Mouse (Mus musculus) hematopoietic multipotent progenitor cell, adult 10-12 weeks (in vitro differentiated cells): ENCODE data around the gene Rpl13a. TPM values are rescaled to one million over a fixed set of nuclear protein-coding genes. Genes with fewer than 3 reads are reported as not detected.

Source experiments
- polyA plus RNA-seq: library from polyadenylated mRNA; stranded (reverse); fragments of >175 nt; gene quantifications from 2 replicates; pipeline ENCODE4 v1.2.3, GENCODE M21; 2012; ENCODE audit warnings: low replicate concordance

Gene Rpl13a
- 6,038 and 6,758 TPM in 2 replicates for polyA plus RNA-seq

DNA sequence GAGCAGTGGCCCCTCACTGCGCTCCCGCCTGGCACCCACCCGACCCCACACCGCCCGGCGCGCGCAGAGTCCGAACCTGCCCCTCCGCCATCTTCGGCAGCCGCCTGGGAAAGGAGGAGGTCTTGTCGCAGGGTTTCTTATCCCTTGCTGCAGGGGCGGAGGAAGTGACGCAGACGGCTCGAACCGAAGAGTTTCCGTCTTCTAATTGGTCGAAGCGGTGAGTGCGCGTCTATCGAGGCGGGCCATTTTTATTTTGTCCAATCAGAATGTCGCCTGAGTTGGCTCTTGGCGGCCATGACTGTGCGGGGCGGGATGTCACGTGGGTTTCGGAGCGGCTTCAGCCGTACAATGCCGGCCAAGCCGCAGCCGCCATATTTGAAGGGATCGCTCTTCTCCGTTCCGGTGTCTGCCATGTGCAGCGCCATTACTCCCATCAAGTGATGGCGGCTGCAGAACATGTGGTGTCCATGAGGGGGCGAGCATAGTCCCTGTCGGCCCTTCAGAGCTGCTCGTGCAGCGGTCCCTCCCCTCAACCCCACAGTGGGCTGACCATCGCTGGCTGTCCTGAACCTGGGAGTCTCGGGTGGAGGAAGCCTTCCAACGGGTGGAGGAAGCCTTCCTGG, at the start of gene Rpl13a:
Rpl13a (minus strand) TSS at position 138 of the 623 bp plus-strand sequence.

DNA sequence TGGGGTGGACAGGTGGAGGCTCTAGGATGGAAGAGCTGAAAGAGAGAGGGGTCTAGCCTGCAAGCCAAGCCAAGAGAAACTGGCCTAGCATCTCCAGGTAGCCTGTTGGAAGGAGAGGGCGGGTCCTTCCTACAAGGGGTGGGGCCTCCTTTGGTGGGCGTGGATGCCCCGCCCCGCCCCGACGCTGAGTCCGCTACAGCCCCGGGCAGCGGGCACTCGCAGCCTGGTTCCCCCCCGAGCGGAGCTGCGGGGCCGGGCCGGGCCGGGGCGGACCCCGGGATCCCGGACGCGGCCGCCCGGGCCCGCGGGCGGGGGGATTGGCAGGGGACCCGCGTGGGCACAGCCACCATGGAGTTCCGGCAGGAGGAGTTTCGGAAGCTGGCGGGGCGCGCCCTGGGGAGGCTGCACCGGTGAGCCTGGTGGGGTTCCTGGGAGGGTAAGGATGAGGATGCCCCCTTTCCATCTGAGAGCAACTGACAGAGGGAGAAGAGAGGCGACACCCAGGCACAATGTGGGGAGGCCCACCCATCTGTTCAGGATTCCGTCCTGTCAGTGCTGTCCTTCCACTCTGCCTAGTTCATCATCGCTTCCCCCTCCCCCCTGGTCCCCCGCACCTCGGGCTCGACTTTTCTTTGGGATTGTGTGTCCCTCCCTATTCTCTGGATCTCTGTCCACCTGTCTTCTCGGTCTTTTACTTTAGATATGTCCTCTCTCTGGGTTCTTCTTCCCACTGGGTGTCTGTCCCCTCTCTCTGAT, 35.4 kb upstream of the Rpl13a start, which contains the start of gene Slc17a7:
Slc17a7 (plus strand) TSS at position 215 of the 756 bp plus-strand sequence.

DNA sequence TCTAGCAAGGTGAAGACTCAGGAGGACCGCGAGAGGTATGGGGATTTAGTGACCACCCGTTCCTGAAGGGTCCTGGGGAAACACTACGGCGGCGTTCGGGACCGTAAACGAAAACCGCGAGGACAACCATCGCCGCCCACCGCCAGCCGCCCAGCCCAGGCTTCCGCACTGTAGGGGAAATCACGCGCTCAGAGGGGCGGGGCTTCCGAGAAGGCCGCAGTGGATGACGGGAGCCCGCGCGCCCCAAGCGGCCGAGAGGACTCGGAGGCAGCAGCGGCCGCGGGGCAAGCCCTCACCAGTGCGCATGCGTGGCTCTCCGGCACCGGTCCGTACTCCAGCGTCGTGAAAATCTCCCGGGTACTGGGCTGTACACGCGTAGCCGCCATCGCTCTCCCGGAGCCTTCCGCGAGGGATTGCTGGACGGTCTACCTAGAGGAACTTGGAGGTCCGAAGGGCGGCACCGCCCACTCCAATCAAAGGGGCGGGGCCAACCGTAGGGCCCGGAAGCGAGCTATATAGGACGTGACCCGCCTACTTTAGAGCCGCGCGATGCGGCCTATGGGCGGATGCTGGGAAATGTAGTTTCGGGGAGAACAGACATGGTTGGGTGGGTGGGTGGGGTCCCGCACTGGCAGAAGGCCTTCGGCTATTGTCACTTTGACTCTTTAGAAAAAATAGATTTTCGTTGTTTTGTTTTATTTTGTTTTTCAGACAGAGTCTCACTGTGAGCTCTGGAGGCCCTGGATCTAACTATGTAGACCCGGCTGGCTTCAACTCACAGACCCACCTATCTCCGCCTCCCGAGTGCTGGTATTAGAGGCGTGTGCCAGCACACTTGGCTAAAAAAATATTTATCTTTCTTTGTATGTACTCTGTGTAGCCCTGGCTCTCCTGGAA, 25.8 kb upstream of the Rpl13a start, which contains the start of the genes Pih1d1 and Aldh16a1:
Pih1d1 (plus strand) TSS at position 208 of the 897 bp plus-strand sequence.
Aldh16a1 (minus strand) TSS at position 489 of the 897 bp plus-strand sequence.

DNA sequence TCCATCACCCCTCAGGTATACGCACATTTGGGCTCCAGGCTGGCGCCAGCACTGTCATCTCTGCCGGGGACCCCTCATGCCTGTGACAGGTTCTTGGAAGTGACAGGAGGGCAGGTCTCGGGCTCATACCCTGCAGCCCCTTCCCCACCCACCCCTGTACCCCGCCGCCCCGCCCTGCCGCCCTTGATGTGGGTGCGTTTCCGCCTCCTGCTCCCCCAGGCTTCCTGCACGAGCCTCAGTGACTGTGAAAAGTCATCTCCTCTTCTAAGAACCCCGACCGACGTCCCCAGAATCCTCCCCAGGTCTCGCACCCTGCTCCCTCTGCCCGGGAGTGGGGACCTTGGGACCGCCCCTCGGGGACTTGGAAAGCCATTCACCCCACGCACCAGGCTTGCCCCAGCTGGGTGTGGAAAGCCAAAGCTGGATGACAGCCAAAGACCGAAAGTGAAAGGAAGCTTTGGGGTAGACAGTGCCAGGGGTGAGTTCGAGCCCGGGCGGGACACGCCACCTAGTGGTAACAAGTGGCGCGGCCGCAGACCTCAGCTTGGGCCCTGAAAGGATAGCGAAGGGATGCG, 7.5 kb upstream of the Rpl13a start, which contains the start of the genes Gm45713 and Flt3l:
Gm45713 (minus strand) TSS at position 239 of the 575 bp plus-strand sequence.
Flt3l (minus strand) TSS at position 440 of the 575 bp plus-strand sequence.

DNA sequence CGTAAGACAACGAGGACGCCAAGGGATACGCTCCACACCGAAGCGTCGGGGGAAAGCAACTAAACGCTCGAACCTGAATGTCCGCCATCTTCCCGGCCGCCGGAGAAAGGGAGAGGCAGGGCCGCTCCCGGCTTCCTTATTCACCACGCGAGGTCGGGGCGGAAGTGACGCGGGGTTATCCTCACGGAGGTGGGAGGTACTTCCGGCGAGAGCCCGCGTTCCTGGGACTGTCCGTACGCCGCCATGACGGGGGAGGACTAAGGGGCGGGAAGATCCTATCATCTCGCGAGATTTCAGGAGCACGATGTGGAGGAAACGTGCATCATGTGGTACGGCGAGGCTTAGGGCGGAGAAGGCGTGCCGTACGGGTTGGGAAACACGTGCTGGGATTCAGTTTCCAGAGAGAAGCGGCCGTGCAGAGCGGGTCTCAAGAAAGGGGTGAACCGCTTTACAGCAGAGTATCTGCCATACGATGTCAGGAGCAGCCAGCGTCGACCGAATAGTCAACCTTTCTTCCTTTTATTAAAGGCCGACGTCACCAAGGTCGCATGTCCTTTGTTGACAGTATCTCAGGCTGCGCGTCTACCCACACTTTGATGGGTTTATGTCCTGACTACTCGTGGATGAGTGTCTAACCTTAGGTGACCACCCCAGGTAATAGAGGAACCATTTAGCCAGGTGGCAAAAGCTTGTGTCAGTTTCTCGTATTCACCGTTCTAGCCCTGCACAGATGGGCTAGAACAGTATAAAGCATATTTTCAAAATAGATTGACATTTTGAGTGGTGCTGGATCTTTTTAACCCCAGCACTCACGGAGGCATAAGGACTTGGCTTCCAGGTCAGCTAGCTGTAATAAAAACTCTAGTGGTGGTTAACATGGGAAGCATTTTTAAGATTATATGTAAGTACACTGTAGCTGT, 4.1 kb downstream of the Rpl13a start, which contains the start of gene Rps11:
Rps11 (minus strand) TSS at position 216 of the 920 bp plus-strand sequence.

DNA sequence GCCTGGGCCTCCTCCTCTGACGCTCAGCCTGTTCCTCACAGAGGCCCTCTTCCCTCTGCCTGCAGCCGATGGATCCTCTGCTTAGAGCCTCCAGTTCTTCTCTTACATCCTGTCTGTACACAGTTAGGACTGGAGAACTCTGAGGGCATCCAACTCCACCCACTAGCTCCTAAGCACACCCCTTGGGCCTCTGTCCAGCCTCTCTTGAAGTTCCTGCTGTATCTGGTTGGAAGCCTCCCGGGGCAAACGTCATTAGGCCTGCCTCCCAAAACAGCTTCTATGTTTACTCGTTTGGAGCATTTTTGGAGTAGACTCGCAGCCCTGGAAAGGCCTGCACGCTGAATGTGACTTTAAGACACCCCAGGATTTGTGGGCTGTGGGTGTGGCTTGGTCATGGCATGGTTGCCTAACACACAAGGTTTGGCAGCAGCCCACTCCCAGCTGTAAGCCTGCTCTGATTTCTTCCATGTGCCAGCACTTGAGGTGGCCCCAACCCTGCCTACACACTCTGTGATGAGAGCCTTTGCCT, 24.8 kb downstream of the Rpl13a start, which contains the start of gene Fcgrt:
Fcgrt (minus strand) TSS at position 200 of the 529 bp plus-strand sequence.

DNA sequence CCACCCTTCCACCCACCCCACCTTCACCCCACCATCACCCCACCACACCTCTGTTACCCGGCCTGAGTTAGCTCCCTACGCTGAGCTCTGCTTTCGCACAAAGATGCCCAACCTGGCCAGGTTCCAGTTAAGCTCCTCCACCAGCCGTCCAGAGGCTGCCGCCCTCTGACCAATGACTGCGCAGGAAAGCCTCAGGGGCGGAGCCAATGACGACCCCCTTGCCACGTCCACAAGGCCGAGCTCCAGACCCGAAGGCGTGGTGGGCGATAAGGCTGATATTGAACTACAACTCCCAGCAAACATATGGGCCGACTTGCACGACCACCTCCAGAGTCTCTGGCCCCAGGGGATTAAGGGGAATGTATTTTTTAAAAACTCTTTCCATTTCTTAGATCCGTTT, 36.5 kb downstream of the Rpl13a start, which contains the start of gene Rcn3:
Rcn3 (minus strand) TSS at position 174 of the 400 bp plus-strand sequence.

Other genes starting within 250 kb of the Rpl13a start
- 195 and 493 TPM in 2 replicates for gene Med25, start 236.0 kb downstream of the Rpl13a start, polyA plus RNA-seq
- 68.5 and 164 TPM in 2 replicates for gene Fuz, start 232.7 kb downstream of the Rpl13a start, polyA plus RNA-seq
- 86.3 and 94.0 TPM in 2 replicates for gene Ap2a1, start 199.3 kb downstream of the Rpl13a start, polyA plus RNA-seq
- 0.29 TPM in 1 of 2 replicates, not detected in the other for gene Tsks, start 185.6 kb downstream of the Rpl13a start, polyA plus RNA-seq
- gene Cpt1c, start 153.9 kb downstream of the Rpl13a start, polyA plus RNA-seq: 0.16 and 0.33 TPM in 2 replicates
- gene Prmt1, start 142.2 kb downstream of the Rpl13a start, polyA plus RNA-seq: 20.1 and 51.4 TPM in 2 replicates
- 121 and 237 TPM in 2 replicates for gene Irf3, start 131.1 kb downstream of the Rpl13a start, polyA plus RNA-seq
- gene Bcl2l12, start 130.0 kb downstream of the Rpl13a start, polyA plus RNA-seq: 98.8 and 137 TPM in 2 replicates
- gene Scaf1, start 112.4 kb downstream of the Rpl13a start, polyA plus RNA-seq: 147 and 361 TPM in 2 replicates
- gene Rras, start 110.8 kb downstream of the Rpl13a start, polyA plus RNA-seq: 20.4 and 47.3 TPM in 2 replicates
- gene Prr12, start 75.9 kb downstream of the Rpl13a start, polyA plus RNA-seq: 91.8 and 211 TPM in 2 replicates
- gene Nosip, start 66.3 kb downstream of the Rpl13a start, polyA plus RNA-seq: 110 and 117 TPM in 2 replicates
- gene Prrg2, start 66.1 kb downstream of the Rpl13a start, polyA plus RNA-seq: 21.9 and 40.2 TPM in 2 replicates
- gene Rcn3, start 36.5 kb downstream of the Rpl13a start, polyA plus RNA-seq: 45.4 and 68.2 TPM in 2 replicates
- 210 and 322 TPM in 2 replicates for gene Fcgrt, start 24.9 kb downstream of the Rpl13a start, polyA plus RNA-seq
- 79.7 and 146 TPM in 2 replicates for gene Rps11, start 4.3 kb downstream of the Rpl13a start, polyA plus RNA-seq
- gene Gm45713, start 7.5 kb upstream of the Rpl13a start, polyA plus RNA-seq: 0.59 and 3.0 TPM in 2 replicates
- gene Flt3l, start 7.7 kb upstream of the Rpl13a start, polyA plus RNA-seq: 106 and 107 TPM in 2 replicates
- 35.7 and 44.2 TPM in 2 replicates for gene Pih1d1, start 25.5 kb upstream of the Rpl13a start, polyA plus RNA-seq
- gene Aldh16a1, start 25.8 kb upstream of the Rpl13a start, polyA plus RNA-seq: 98.2 and 154 TPM in 2 replicates
- 0.10 and 0.24 TPM in 2 replicates for gene Slc17a7, start 35.2 kb upstream of the Rpl13a start, polyA plus RNA-seq
- 0.10 TPM in 1 of 2 replicates, not detected in the other for gene Gfy, start 50.8 kb upstream of the Rpl13a start, polyA plus RNA-seq
- gene Pth2, start 52.2 kb upstream of the Rpl13a start, polyA plus RNA-seq: not detected in 2 replicates
- 0.47 and 0.54 TPM in 2 replicates for gene Ccdc155, start 76.1 kb upstream of the Rpl13a start, polyA plus RNA-seq
- gene Dkkl1, start 83.4 kb upstream of the Rpl13a start, polyA plus RNA-seq: 13.5 and 29.6 TPM in 2 replicates
- gene Tead2, start 87.0 kb upstream of the Rpl13a start, polyA plus RNA-seq: 0.09 and 0.62 TPM in 2 replicates
- gene Cd37, start 110.4 kb upstream of the Rpl13a start, polyA plus RNA-seq: 1,076 and 1,868 TPM in 2 replicates
- not detected in 2 replicates for gene Slc6a16, start 112.3 kb upstream of the Rpl13a start, polyA plus RNA-seq
- 0.34 and 0.58 TPM in 2 replicates for gene Slc6a21, start 148.8 kb upstream of the Rpl13a start, polyA plus RNA-seq
- 6.9 and 12.1 TPM in 2 replicates for gene Trpm4, start 205.0 kb upstream of the Rpl13a start, polyA plus RNA-seq
- gene Hrc, start 206.5 kb upstream of the Rpl13a start, polyA plus RNA-seq: not detected in 2 replicates
- gene Ppfia3, start 238.3 kb upstream of the Rpl13a start, polyA plus RNA-seq: 0.28 and 2.0 TPM in 2 replicates
- gene Lin7b, start 241.8 kb upstream of the Rpl13a start, polyA plus RNA-seq: 0.53 TPM in 1 of 2 replicates, not detected in the other